Mouse (Mus musculus) cerebellum, adult 9-11 months (tissue): ENCODE data around the gene Tas2r123.

Source experiments
- DNase-seq: peaks from one replicate; pipeline ENCODE4 v3.0.0; 2022

Tas2r123 gene

GRCm38 (mm10) chr6:132846842-132847241, at the start of gene Tas2r123:
Tas2r123 (plus strand) TSS chr6:132847142.
- no peak for DNase-seq

GRCm38 (mm10) chr6:132802518-132802917, 44.4 kb upstream of the Tas2r123 start, which contains the start of gene Tas2r117:
Tas2r117 (plus strand) TSS chr6:132802818.
- DNase-seq = no peak

- no peak for DNase-seq
Measured at GRCm38 (mm10) chr6:132855138-132855537, 8.2 kb downstream of the Tas2r123 start, which contains the start of gene Tas2r116. Tas2r116 (plus strand) TSS chr6:132855438.

- no peak for DNase-seq
Measured at GRCm38 (mm10) chr6:132867708-132868107, 20.8 kb downstream of the Tas2r123 start, which contains the start of gene Tas2r110. Tas2r110 (plus strand) TSS chr6:132868008.

GRCm38 (mm10) chr6:132892711-132893110, 45.8 kb downstream of the Tas2r123 start, which contains the start of gene Tas2r113:
Tas2r113 (plus strand) TSS chr6:132893011.
- DNase-seq = no peak
